Mouse (Mus musculus) testis, adult 2 months (tissue): ENCODE measurements around the gene Kmt5c. TPM values are rescaled to one million over a fixed set of nuclear protein-coding genes. Genes with fewer than 3 reads are reported as not detected.

Source experiments
- H3K27ac ChIP-seq: fragments of 200-500 bp; 2 replicates; pipeline ENCODE4 v1.5.1; 2012; ENCODE audit warnings: low read depth, low read length; ENCODE audit not compliant: control insufficient read depth, insufficient read depth
- H3K27me3 ChIP-seq: fragments of 200-500 bp; 2 replicates; pipeline ENCODE4 v1.6.1; 2012; ENCODE audit warnings: mild to moderate bottlenecking, low read length, moderate library complexity; ENCODE audit not compliant: control insufficient read depth, insufficient read depth
- H3K36me3 ChIP-seq: fragments of 200-500 bp; 2 replicates; pipeline ENCODE4 v1.6.1; 2012; ENCODE audit warnings: mild to moderate bottlenecking, low read length; ENCODE audit not compliant: control insufficient read depth, insufficient read depth
- H3K4me1 ChIP-seq: fragments of 200-500 bp; 2 replicates; pipeline ENCODE4 v1.6.1; 2012; ENCODE audit warnings: low read length; ENCODE audit not compliant: control insufficient read depth, insufficient read depth
- H3K4me3 ChIP-seq: fragments of 200-500 bp; 2 replicates; pipeline ENCODE4 v1.5.1; 2012; ENCODE audit warnings: low read depth, mild to moderate bottlenecking, low read length, moderate library complexity, mixed read lengths; ENCODE audit not compliant: control insufficient read depth
- CTCF ChIP-seq: fragments of 200-500 bp; IDR thresholded peaks from 2 replicates; pipeline ENCODE4 v1.5.1; 2012; ENCODE audit warnings: low read depth, mild to moderate bottlenecking, inconsistent platforms, low read length, moderate library complexity; ENCODE audit not compliant: control insufficient read depth, insufficient read depth, insufficient replicate concordance
- POLR2A ChIP-seq: fragments of 200-500 bp; IDR thresholded peaks from 2 replicates; pipeline ENCODE4 v1.6.1; 2012; ENCODE audit warnings: low read depth, mild to moderate bottlenecking, inconsistent platforms, low read length, moderate library complexity; ENCODE audit not compliant: control insufficient read depth
- polyA plus RNA-seq: library from polyadenylated mRNA; depleted of rRNA; stranded (reverse); fragments of >200 nt; gene quantifications from 2 replicates; pipeline ENCODE4 v1.2.3, GENCODE M21; 2012

The Kmt5c gene
- polyA plus RNA-seq, 1 experiment = 35.7 TPM

- Histone ChIP-seq H3K27ac (peak overlapping the region; percentile 88), H3K4me3 (peak overlapping the region; percentile 85), H3K36me3 (peaks cover 2% of the 10 kb centered on the region; the same call in 1 of the 2 replicates), H3K27me3 (no peaks in the 10 kb centered on the region), H3K4me1 (peaks cover 20% of the 10 kb centered on the region)
- TF ChIP-seq POLR2A (no peak), CTCF (no peak)
These were observed 823 bp upstream of the Kmt5c start for GRCm38 (mm10) chr7:4739041-4739543.

- H3K27me3 ChIP-seq = no peaks in the 10 kb centered on the region
- TF ChIP-seq CTCF (no peak), POLR2A (no peak; the same call in 1 of the 2 replicates)
- H3K27ac ChIP-seq = peak overlapping the region; percentile 68
- H3K36me3 ChIP-seq = peaks cover 2% of the 10 kb centered on the region; the same call in 1 of the 2 replicates
- H3K4me1 ChIP-seq = peaks cover 20% of the 10 kb centered on the region
- H3K4me3 ChIP-seq = peak overlapping the region; percentile 85
These were observed 403 bp downstream of the Kmt5c start for GRCm38 (mm10) chr7:4740309-4740727.

GRCm38 (mm10) chr7:4741151-4741550 lies 1.2 kb downstream of the Kmt5c start:
- no peaks in the 10 kb centered on the region for H3K27me3 ChIP-seq
- H3K4me1 ChIP-seq = peaks cover 20% of the 10 kb centered on the region
- H3K36me3 ChIP-seq = peaks cover 2% of the 10 kb centered on the region; the same call in 1 of the 2 replicates
- peak overlapping the region; percentile 16; the same call in 1 of the 2 replicates for H3K4me3 ChIP-seq
- no peak for TF ChIP-seq POLR2A
- no peak for TF ChIP-seq CTCF
- no peak overlapping the region for H3K27ac ChIP-seq

GRCm38 (mm10) chr7:4741672-4742481 lies 2.0 kb downstream of the Kmt5c start:
- TF ChIP-seq CTCF (no peak), POLR2A (no peak)
- Histone ChIP-seq H3K27me3 (no peaks in the 10 kb centered on the region), H3K4me1 (peaks cover 20% of the 10 kb centered on the region), H3K36me3 (peaks cover 2% of the 10 kb centered on the region; the same call in 1 of the 2 replicates), H3K27ac (no peak overlapping the region), H3K4me3 (no peak overlapping the region)

- H3K4me3 ChIP-seq = no peak overlapping the region
- peaks cover 20% of the 10 kb centered on the region for H3K4me1 ChIP-seq
- peaks cover 2% of the 10 kb centered on the region; the same call in 1 of the 2 replicates for H3K36me3 ChIP-seq
- TF ChIP-seq POLR2A (no peak), CTCF (no peak)
- H3K27me3 ChIP-seq = no peaks in the 10 kb centered on the region
- H3K27ac ChIP-seq = no peak overlapping the region
These were observed 2.5 kb downstream of the Kmt5c start for GRCm38 (mm10) chr7:4742482-4742819.

GRCm38 (mm10) chr7:4743354-4743753 lies 3.4 kb downstream of the Kmt5c start:
- no peak for TF ChIP-seq POLR2A
- TF ChIP-seq CTCF = no peak
- peaks cover 2% of the 10 kb centered on the region; the same call in 1 of the 2 replicates for H3K36me3 ChIP-seq
- no peaks in the 10 kb centered on the region for H3K27me3 ChIP-seq
- peaks cover 20% of the 10 kb centered on the region for H3K4me1 ChIP-seq
- no peak overlapping the region for H3K27ac ChIP-seq
- H3K4me3 ChIP-seq = no peak overlapping the region

GRCm38 (mm10) chr7:4744886-4745285 lies 5.0 kb downstream of the Kmt5c start:
- H3K27ac ChIP-seq = no peak overlapping the region
- H3K36me3 ChIP-seq = peaks cover 2% of the 10 kb centered on the region; the same call in 1 of the 2 replicates
- H3K4me3 ChIP-seq = no peak overlapping the region
- H3K4me1 ChIP-seq = peaks cover 11% of the 10 kb centered on the region
- TF ChIP-seq CTCF = no peak
- TF ChIP-seq POLR2A = no peak
- no peaks in the 10 kb centered on the region for H3K27me3 ChIP-seq
